Mouse (Mus musculus) C2C12 (cell line): ENCODE measurements around the gene Tmem145. TPM values are rescaled to one million over a fixed set of nuclear protein-coding genes. Genes with fewer than 3 reads are reported as not detected.

Experiments
- H3K27me3 ChIP-seq: one replicate; pipeline ENCODE4 v1.6.1; 2011; ENCODE audit not compliant: control insufficient read depth, insufficient read depth, insufficient read length
- H3K36me3 ChIP-seq: one replicate; pipeline ENCODE4 v1.6.1; 2011; ENCODE audit not compliant: control insufficient read depth, insufficient read depth
- H3K4me3 ChIP-seq: one replicate; pipeline ENCODE4 v1.5.1; 2011; ENCODE audit warnings: mild to moderate bottlenecking, control low read depth; ENCODE audit not compliant: poor library complexity, insufficient read depth, severe bottlenecking
- H3K79me2 ChIP-seq: one replicate; pipeline ENCODE4 v1.6.1; 2011; ENCODE audit not compliant: control insufficient read depth, insufficient read depth
- H3K79me3 ChIP-seq: one replicate; pipeline ENCODE4 v1.6.1; 2011; ENCODE audit warnings: low read depth, control low read depth
- H3ac ChIP-seq: one replicate; pipeline ENCODE3; 2011; ENCODE audit warnings: low read depth; ENCODE audit not compliant: control insufficient read depth, insufficient read length
- CEBPB ChIP-seq: IDR thresholded peaks from one replicate; pipeline ENCODE4 v1.6.1; 2011; ENCODE audit warnings: low read depth, mild to moderate bottlenecking, control low read depth, moderate library complexity
- CTCF ChIP-seq: IDR thresholded peaks from one replicate; pipeline ENCODE4 v1.5.1; 2011; ENCODE audit not compliant: control insufficient read depth, insufficient read depth, insufficient read length
- FOSL1 ChIP-seq: IDR thresholded peaks from one replicate; pipeline ENCODE4 v1.8.0; 2011; ENCODE audit warnings: mild to moderate bottlenecking, low read length; ENCODE audit not compliant: poor library complexity, insufficient read depth, severe bottlenecking
- MAX ChIP-seq: IDR thresholded peaks from one replicate; pipeline ENCODE4 v1.6.1; 2011; ENCODE audit warnings: mild to moderate bottlenecking, control low read depth
- MYOD1 ChIP-seq: IDR thresholded peaks from one replicate; pipeline ENCODE4 v1.6.1; 2011; ENCODE audit warnings: low read depth; ENCODE audit not compliant: control insufficient read depth, insufficient read length
- MYOG ChIP-seq: IDR thresholded peaks from one replicate; pipeline ENCODE4 v1.6.1; 2011; ENCODE audit not compliant: control insufficient read depth, insufficient read length; ENCODE audit errors: extremely low read depth
- USF1 ChIP-seq: IDR thresholded peaks from one replicate; pipeline ENCODE4 v1.6.1; 2011; ENCODE audit warnings: low read depth, mild to moderate bottlenecking, control low read depth, moderate library complexity
- polyA plus RNA-seq: library from polyadenylated mRNA; unstranded; fragments of >200 nt; fragmentation: generic; extraction: Trizol; gene quantifications from one replicate; pipeline ENCODE4 v1.2.1, GENCODE M21; 2012; ENCODE audit warnings: missing spikeins

Tmem145 gene
- polyA plus RNA-seq, 1 experiment = 0.13 TPM

DNA sequence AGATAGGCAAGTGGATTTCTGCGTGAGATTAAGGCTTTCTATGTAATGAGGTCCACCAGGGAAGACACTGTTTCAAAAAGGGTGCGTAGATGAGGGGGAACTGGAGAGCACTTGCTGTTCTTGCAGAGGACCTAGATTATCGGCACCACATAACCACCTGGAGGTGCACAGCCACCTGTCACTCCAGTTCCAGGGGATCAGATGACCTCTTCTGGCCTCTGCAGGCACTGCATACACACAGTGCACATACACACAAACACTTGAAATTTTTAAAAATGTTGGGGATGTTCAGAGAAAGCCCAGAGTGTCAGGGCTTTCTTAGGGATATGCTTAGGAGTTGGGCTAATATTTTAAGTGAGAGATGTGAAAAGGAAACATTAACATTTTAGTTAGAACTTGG lies 16.0 kb upstream of the Tmem145 start:
- TF ChIP-seq USF1 = no peak
- no peak for TF ChIP-seq MAX
- no peak for TF ChIP-seq MYOG
- no peak for TF ChIP-seq FOSL1
- TF ChIP-seq CEBPB = no peak
- no peak for TF ChIP-seq CTCF
- TF ChIP-seq MYOD1 = no peak
- Histone ChIP-seq H3K79me3 (peaks cover 3% of the 10 kb centered on the region), H3K27me3 (no peaks in the 10 kb centered on the region), H3K36me3 (peaks cover 58% of the 10 kb centered on the region), H3ac (no peak overlapping the region), H3K4me3 (no peak overlapping the region), H3K79me2 (peaks cover 3% of the 10 kb centered on the region)

DNA sequence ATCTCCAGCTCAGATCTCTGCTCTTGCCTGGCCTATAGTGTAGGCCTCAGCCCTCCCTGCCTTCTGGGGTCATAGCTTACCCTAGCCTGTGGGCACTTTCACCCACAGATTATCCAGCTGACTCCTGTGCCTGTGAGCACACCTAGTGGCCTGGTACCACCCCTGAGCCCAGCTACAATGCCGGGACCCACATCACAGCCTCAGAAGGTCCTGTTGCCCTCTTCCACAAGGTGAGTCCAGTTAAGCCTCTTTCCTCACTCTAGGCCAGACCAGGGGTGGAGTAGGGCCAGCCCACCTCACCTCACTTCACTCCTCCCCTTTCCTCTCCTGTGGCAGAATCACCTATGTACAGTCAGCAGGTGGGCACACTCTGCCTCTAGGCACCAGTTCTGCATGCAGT lies 15.4 kb upstream of the Tmem145 start:
- H3K4me3 ChIP-seq = no peak overlapping the region
- peaks cover 3% of the 10 kb centered on the region for H3K79me3 ChIP-seq
- peaks cover 58% of the 10 kb centered on the region for H3K36me3 ChIP-seq
- H3ac ChIP-seq = no peak overlapping the region
- TF ChIP-seq MYOG (no peak), MAX (no peak), USF1 (no peak), FOSL1 (no peak), MYOD1 (no peak), CTCF (no peak), CEBPB (no peak)
- H3K79me2 ChIP-seq = no peaks in the 10 kb centered on the region
- H3K27me3 ChIP-seq = no peaks in the 10 kb centered on the region

DNA sequence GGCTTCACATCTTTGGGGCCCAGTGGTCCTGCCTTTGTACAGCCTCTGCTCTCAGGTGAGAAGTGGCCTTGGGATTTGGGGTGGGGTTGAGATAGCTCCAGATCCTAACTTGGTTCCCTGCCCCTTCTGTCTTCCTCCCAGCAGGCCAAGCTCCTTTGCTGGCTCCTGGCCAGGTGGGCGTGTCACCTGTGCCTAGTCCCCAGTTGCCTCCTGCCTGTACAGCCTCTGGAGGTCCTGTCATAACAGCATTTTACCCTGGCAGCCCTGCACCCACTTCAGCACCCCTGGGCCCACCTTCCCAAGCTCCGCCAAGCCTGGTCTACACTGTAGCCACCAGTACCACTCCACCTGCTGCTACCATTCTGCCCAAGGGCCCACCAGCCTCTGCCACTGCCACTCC lies 15.0 kb upstream of the Tmem145 start:
- Histone ChIP-seq H3ac (no peak overlapping the region), H3K27me3 (no peaks in the 10 kb centered on the region), H3K79me3 (peaks cover 3% of the 10 kb centered on the region), H3K36me3 (peaks cover 55% of the 10 kb centered on the region), H3K4me3 (no peak overlapping the region), H3K79me2 (no peaks in the 10 kb centered on the region)
- TF ChIP-seq MYOD1 (no peak), USF1 (no peak), CTCF (no peak), MAX (no peak), MYOG (no peak), CEBPB (no peak), FOSL1 (no peak)

DNA sequence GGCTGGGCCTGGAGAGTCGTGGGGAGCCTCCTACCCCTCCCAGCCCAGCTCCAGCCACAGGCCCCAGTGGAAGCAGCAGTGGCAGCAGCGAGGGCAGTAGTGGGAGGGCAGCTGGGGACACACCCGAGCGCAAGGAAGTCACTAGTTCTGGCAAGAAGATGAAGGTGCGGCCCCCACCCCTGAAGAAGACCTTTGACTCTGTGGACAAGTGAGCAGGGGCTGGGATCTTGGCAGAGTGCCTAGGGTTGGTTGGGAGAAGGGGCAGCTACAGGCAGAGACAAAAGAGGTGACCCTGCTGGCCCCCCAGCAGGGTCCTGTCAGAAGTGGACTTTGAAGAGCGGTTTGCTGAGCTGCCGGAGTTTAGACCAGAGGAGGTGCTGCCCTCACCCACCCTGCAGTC lies 13.8 kb upstream of the Tmem145 start:
- Histone ChIP-seq H3K36me3 (peaks cover 46% of the 10 kb centered on the region), H3ac (no peak overlapping the region), H3K4me3 (no peak overlapping the region), H3K79me2 (peaks cover 5% of the 10 kb centered on the region), H3K79me3 (no peaks in the 10 kb centered on the region), H3K27me3 (no peaks in the 10 kb centered on the region)
- TF ChIP-seq USF1 (no peak), CEBPB (no peak), MYOD1 (no peak), MAX (no peak), FOSL1 (no peak), CTCF (no peak), MYOG (no peak)

DNA sequence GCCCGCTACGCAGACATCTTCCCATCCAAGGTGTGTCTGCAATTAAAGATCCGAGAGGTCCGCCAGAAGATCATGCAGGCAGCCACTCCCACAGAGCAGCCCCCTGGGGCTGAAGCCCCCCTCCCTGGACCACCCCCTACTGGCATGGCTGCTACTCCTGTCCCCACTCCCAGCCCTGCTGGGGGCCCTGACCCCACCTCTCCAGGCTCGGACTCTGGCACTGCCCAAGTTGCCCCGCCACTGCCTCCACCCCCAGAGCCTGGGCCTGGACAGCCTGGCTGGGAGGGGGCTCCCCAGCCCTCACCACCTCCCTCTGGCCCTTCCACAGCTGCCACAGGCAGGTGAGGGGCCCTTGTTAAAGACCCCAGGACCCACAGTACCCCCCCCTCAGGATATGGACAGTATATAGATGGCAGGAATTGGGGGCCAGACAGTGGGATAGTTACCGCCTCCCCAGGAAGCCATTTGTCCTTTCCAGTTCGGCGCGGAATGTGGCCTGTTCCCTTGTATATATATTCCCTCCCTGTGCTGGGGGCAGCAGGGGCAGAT lies 12.6 kb upstream of the Tmem145 start:
- Histone ChIP-seq H3K79me2 (peaks cover 6% of the 10 kb centered on the region), H3K27me3 (no peaks in the 10 kb centered on the region), H3ac (no peak overlapping the region), H3K36me3 (peaks cover 36% of the 10 kb centered on the region), H3K79me3 (no peaks in the 10 kb centered on the region), H3K4me3 (no peak overlapping the region)
- no peak for TF ChIP-seq CTCF
- no peak for TF ChIP-seq CEBPB

DNA sequence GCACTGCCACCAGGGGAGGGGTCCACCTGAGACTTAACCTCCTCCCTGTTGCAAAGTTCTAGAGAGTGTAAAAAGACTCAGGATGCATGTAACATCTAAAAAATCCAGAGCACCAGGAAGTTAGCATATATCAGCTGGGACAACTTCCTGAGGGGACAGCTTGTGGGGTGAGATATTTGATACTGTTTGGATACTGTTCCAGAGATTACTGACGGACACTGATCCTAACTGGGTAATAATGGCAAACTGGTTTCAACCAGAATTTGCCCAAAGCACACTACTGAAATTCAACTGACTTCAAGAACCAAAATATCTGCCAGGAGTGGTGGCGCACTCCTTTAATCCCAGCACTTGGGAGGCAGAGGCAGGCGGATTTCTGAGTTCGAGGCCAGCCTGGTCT lies 11.4 kb upstream of the Tmem145 start:
- TF ChIP-seq CTCF (no peak), CEBPB (no peak), MYOD1 (no peak), USF1 (no peak), FOSL1 (no peak), MYOG (no peak), MAX (no peak)
- Histone ChIP-seq H3K79me2 (peaks cover 6% of the 10 kb centered on the region), H3ac (no peak overlapping the region), H3K4me3 (no peak overlapping the region), H3K36me3 (peaks cover 24% of the 10 kb centered on the region), H3K27me3 (no peaks in the 10 kb centered on the region), H3K79me3 (no peaks in the 10 kb centered on the region)
